Mouse (Mus musculus) heart, postnatal 0 days (tissue): ENCODE results near the gene Pitpnm2.

Experiments used
- CTCF ChIP-seq: IDR thresholded peaks from 2 replicates; pipeline ENCODE4 v1.5.1; 2016; ENCODE audit warnings: antibody characterized with exemption, control low read depth, low read depth
- EP300 ChIP-seq: IDR thresholded peaks from 2 replicates; pipeline ENCODE4 v1.6.1; 2016; ENCODE audit warnings: antibody characterized with exemption, low read depth

- no peak for TF ChIP-seq CTCF
- 0 out of 2 replicates have a peak, but pooled peaks have one; percentile 25 for TF ChIP-seq EP300
These were observed 77.8 kb downstream of the Pitpnm2 start for GRCm38 (mm10) chr5:124171781-124172180.
